Mouse (Mus musculus) adrenal gland, postnatal 36 days (tissue): ENCODE measurements around the gene Denr. TPM values are rescaled to one million over a fixed set of nuclear protein-coding genes. Genes with fewer than 3 reads are reported as not detected.

Experiments used
- DNase-seq, 2 experiments: peaks; one replicate each; pipeline ENCODE4 v3.0.0; 2021; ENCODE audit warnings: mixed read lengths in 1 of 2
- long read RNA-seq, 2 experiments: library from polyadenylated mRNA; stranded (forward); transcript quantifications; one replicate each; pipeline ENCODE4 v2.0.0; 2021; ENCODE audit warnings: borderline sequencing depth in 2 of 2
- total RNA-seq, 2 experiments: library from RNA; stranded (reverse); gene quantifications; 2 replicates each; pipeline ENCODE4 v1.2.3; 2021

Gene Denr
- total RNA-seq: 10 to 100 TPM; 66.5 to 73.3 TPM
- long read RNA-seq, experiment 1, transcript Denr-201 (8 exons, 2,339 nt): major isoform, 47 of 64 reads
- long read RNA-seq, experiment 1, partial matches to known transcripts: 13 of 64 reads
- long read RNA-seq, experiment 1, other reads (novel, unspliced or antisense): 3 of 64 reads
- long read RNA-seq, experiment 2, transcript Denr-201 (8 exons, 2,339 nt): major isoform, 9 of 15 reads
- long read RNA-seq, experiment 2, partial matches to known transcripts: 3 of 15 reads
- long read RNA-seq, experiment 2, other reads (novel, unspliced or antisense): 3 of 15 reads

GRCm38 (mm10) chr5:123906976-123907630, at the start of gene Denr:
TSS of gene Denr (plus strand) at chr5:123907175.
- peak; percentile 100 for DNase-seq

GRCm38 (mm10) chr5:123858798-123859197, 48.2 kb upstream of the Denr start:
- no peak for DNase-seq

- no peak for DNase-seq
Measured at GRCm38 (mm10) chr5:123862374-123863350, 44.3 kb upstream of the Denr start.

- DNase-seq: no peak
Measured at GRCm38 (mm10) chr5:123863934-123864333, 43.0 kb upstream of the Denr start.

- no peak for DNase-seq
Measured at GRCm38 (mm10) chr5:123865365-123865764, 41.6 kb upstream of the Denr start, which contains the start of gene Hcar2. TSS of gene Hcar2 (minus strand) at chr5:123865499.

GRCm38 (mm10) chr5:123866457-123866856, 40.5 kb upstream of the Denr start:
- no peak for DNase-seq

- DNase-seq: no peak
Measured at GRCm38 (mm10) chr5:123869615-123870014, 37.4 kb upstream of the Denr start.

GRCm38 (mm10) chr5:123874177-123874576, 32.8 kb upstream of the Denr start:
- no peak for DNase-seq

- DNase-seq: no peak
Measured at GRCm38 (mm10) chr5:123878056-123878455, 28.9 kb upstream of the Denr start.

GRCm38 (mm10) chr5:123879928-123880327, 27.0 kb upstream of the Denr start, which contains the start of gene Hcar1:
TSS of gene Hcar1 (minus strand) at chr5:123880020.
- DNase-seq: peak in 1 of 2 experiments; percentile 41

GRCm38 (mm10) chr5:123880778-123881177, 26.2 kb upstream of the Denr start:
- DNase-seq: no peak

GRCm38 (mm10) chr5:123883891-123884290, 23.1 kb upstream of the Denr start:
- DNase-seq: no peak

- no peak for DNase-seq
Measured at GRCm38 (mm10) chr5:123884332-123884731, 22.6 kb upstream of the Denr start.

- no peak for DNase-seq
Measured at GRCm38 (mm10) chr5:123886365-123886764, 20.6 kb upstream of the Denr start.

GRCm38 (mm10) chr5:123890312-123890711, 16.7 kb upstream of the Denr start:
- DNase-seq: no peak

GRCm38 (mm10) chr5:123890987-123891386, 16.0 kb upstream of the Denr start:
- no peak for DNase-seq

GRCm38 (mm10) chr5:123891669-123892068, 15.3 kb upstream of the Denr start:
- peak in 1 of 2 experiments; percentile 26 for DNase-seq

GRCm38 (mm10) chr5:123893520-123893919, 13.5 kb upstream of the Denr start:
- no peak for DNase-seq

GRCm38 (mm10) chr5:123896395-123896794, 10.6 kb upstream of the Denr start:
- DNase-seq: no peak

GRCm38 (mm10) chr5:123897352-123897751, 9.6 kb upstream of the Denr start:
- no peak for DNase-seq

GRCm38 (mm10) chr5:123904059-123904672, 2.8 kb upstream of the Denr start:
- no peak for DNase-seq
